Mouse (Mus musculus) kidney, embryonic 14.5 days (tissue): ENCODE measurements around the gene Lrch1. TPM values are rescaled to one million over a fixed set of nuclear protein-coding genes. Genes with fewer than 3 reads are reported as not detected.

Experiments
- ATAC-seq: fragments of 200-750 bp; cut with Nextera tagmentation; 2 replicates; pipeline ENCODE4 v1.8.0; 2017; ENCODE audit warnings: moderate number of reproducible peaks, mild to moderate bottlenecking, moderate TSS enrichment, moderate library complexity; ENCODE audit not compliant: low FRiP score, low TSS enrichment
- H3K27ac ChIP-seq: fragments of 300-500 bp; sonication (generic); 2 replicates; pipeline ENCODE4 v1.5.1; 2014; ENCODE audit warnings: low read depth, mild to moderate bottlenecking, low read length, moderate library complexity, mixed read lengths
- H3K27me3 ChIP-seq: fragments of 300-500 bp; sonication (generic); 2 replicates; pipeline ENCODE4 v1.6.1; 2014; ENCODE audit warnings: mild to moderate bottlenecking, low read length; ENCODE audit not compliant: control insufficient read depth, insufficient read depth
- H3K36me3 ChIP-seq: fragments of 300-500 bp; sonication (generic); 2 replicates; pipeline ENCODE4 v1.6.1; 2014; ENCODE audit warnings: low read length, mixed read lengths; ENCODE audit not compliant: control insufficient read depth, insufficient read depth
- H3K4me1 ChIP-seq: fragments of 300-500 bp; sonication (generic); 2 replicates; pipeline ENCODE4 v1.6.1; 2014; ENCODE audit warnings: low read length, mixed read lengths; ENCODE audit not compliant: control insufficient read depth, insufficient read depth
- H3K4me2 ChIP-seq: fragments of 300-500 bp; sonication (generic); replicated peaks from 2 replicates; pipeline ENCODE4 v1.6.1; 2014; ENCODE audit warnings: low read depth, mild to moderate bottlenecking, low read length
- H3K4me3 ChIP-seq: fragments of 300-500 bp; sonication (generic); 2 replicates; pipeline ENCODE4 v1.5.1; 2014; ENCODE audit warnings: mild to moderate bottlenecking, low read length
- H3K9ac ChIP-seq: fragments of 300-500 bp; sonication (generic); 2 replicates; pipeline ENCODE4 v1.6.1; 2014; ENCODE audit warnings: low read depth, mild to moderate bottlenecking, low read length, moderate library complexity
- H3K9me3 ChIP-seq: fragments of 300-500 bp; sonication (generic); 2 replicates; pipeline ENCODE4 v1.6.1; 2016; ENCODE audit warnings: low read length; ENCODE audit not compliant: control insufficient read depth
- WGBS: fragments of 180-500 bp; shearing (Covaris S2); extraction: QIAGEN DNeasy Blood & Tissue Kit; methylation state at CpG from one replicate; pipeline ENCODE4 v1.1.7; 2014; 5-methylcytosine and 5-hydroxymethylcytosine counted together
- polyA plus RNA-seq: library from polyadenylated mRNA; unstranded; fragments of >200 nt; fragmentation: Nextera tagmentation; extraction: Ambion mirVana; gene quantifications from 2 replicates; pipeline ENCODE4 v1.2.1, GENCODE M21; 2014

Lrch1 gene
- polyA plus RNA-seq, 1 experiment from 2014 or later = 18.6 TPM

DNA sequence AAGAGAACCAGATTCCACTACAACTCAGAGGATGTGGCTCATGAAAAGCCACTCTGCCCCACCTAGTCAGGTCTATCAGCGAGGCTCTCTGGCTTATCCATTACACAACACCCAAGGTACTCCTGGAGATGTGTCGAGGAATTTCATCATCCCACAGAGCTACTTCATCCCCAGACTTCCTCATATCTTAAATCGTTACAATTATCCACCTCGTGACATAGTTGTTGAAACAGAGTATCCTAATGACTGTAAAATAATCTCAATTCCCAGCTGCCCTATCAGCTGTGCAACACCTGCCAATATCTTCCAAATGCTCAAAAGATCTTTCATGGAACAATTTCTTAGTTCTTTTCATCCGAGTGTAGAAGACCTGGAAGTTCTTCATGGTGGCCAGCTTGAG lies 35.4 kb upstream of the Lrch1 start:
- no peaks in the 10 kb centered on the region for H3K27me3 ChIP-seq
- H3K9ac ChIP-seq = no peak overlapping the region
- 74% methylated on average over 5 of the region's 5 CpGs for WGBS
- H3K27ac ChIP-seq = no peak overlapping the region
- H3K36me3 ChIP-seq = no peaks in the 10 kb centered on the region
- H3K9me3 ChIP-seq = no peaks in the 10 kb centered on the region
- H3K4me1 ChIP-seq = no peaks in the 10 kb centered on the region
- H3K4me2 ChIP-seq = no peak overlapping the region
- no peak overlapping the region for H3K4me3 ChIP-seq
- ATAC-seq = no peak

DNA sequence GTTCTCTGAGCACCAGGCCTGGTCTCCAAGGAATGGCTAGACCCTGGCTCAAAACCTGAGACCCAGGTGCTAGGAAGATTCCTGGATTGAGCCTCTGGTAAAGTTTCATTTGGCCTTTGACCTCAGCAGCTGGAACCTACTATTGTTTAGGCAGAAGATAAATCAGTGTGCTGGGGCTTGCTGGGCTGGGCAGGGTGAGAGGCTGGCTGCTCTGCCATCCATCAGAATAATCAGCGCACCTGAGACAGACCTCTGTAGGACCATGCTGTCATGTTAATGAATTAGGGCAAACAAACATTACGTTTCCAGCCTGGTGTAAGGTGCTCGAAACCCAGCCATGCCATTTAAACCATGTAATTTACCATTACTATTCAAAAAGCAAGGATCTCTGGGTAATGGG lies 33.3 kb upstream of the Lrch1 start:
- no peak overlapping the region for H3K9ac ChIP-seq
- H3K4me1 ChIP-seq = no peaks in the 10 kb centered on the region
- no peaks in the 10 kb centered on the region for H3K9me3 ChIP-seq
- H3K4me3 ChIP-seq = no peak overlapping the region
- ATAC-seq = no peak
- H3K36me3 ChIP-seq = no peaks in the 10 kb centered on the region
- H3K4me2 ChIP-seq = no peak overlapping the region
- H3K27me3 ChIP-seq = no peaks in the 10 kb centered on the region
- 39% methylated on average over 3 of the region's 3 CpGs for WGBS
- no peak overlapping the region for H3K27ac ChIP-seq

DNA sequence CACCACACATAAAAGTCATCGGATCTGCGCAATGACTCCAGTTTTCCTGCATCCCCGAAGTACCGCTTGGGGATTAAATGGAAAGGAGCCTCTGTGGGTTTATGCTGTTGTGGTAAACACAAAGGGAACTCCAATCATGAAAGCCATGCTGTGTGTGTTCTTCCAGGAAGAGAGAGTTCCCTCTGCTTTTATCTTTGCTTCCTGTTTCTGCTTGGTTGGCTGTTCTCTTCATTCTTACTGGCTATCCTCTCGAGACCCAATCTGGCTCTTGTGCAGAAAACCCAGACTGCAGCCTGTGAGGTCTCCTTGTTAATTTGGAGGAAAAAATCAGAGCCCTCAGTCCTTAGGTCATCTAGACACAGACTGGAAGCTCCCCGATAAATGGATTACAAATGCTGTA lies 29.3 kb upstream of the Lrch1 start:
- no peak overlapping the region for H3K4me3 ChIP-seq
- H3K9ac ChIP-seq = no peak overlapping the region
- ATAC-seq = no peak
- no peaks in the 10 kb centered on the region for H3K36me3 ChIP-seq
- no peaks in the 10 kb centered on the region for H3K4me1 ChIP-seq
- H3K27me3 ChIP-seq = no peaks in the 10 kb centered on the region
- H3K4me2 ChIP-seq = no peak overlapping the region
- H3K27ac ChIP-seq = no peak overlapping the region
- no peaks in the 10 kb centered on the region for H3K9me3 ChIP-seq
- WGBS = 81% methylated on average over 6 of the region's 6 CpGs

DNA sequence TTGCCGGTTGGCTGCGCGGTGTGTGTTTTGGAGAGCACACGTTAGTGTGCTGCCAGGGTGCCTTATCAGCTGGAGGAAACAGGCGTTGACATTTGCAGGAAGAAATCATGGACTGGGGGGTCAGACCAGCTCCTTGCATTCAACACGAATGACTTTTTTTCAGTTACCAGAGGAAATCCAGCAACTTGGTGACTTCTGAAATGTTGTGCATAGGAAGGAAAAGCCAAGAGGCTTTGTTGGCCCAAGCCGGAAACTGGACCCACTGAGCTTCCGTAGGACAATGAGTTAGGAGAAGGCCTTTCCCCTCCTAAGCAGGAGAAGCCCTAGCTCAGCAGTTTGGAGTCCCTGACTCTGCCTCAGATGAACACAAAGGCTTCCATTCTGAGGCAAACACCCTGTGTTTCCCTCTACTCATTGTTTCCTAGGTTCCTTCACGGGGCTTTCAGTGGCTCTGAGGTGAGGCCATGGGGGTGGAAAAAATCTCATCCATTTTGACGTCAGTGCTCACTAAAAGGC lies 26.5 kb upstream of the Lrch1 start:
- 72% methylated on average over 10 of the region's 10 CpGs for WGBS
- Histone ChIP-seq H3K4me3 (no peak overlapping the region), H3K9ac (no peak overlapping the region), H3K4me1 (no peaks in the 10 kb centered on the region), H3K4me2 (no peak overlapping the region), H3K27me3 (no peaks in the 10 kb centered on the region), H3K36me3 (no peaks in the 10 kb centered on the region), H3K27ac (peak overlapping the region; percentile 47; the same call in 1 of the 2 replicates), H3K9me3 (no peaks in the 10 kb centered on the region)
- ATAC-seq = no peak

DNA sequence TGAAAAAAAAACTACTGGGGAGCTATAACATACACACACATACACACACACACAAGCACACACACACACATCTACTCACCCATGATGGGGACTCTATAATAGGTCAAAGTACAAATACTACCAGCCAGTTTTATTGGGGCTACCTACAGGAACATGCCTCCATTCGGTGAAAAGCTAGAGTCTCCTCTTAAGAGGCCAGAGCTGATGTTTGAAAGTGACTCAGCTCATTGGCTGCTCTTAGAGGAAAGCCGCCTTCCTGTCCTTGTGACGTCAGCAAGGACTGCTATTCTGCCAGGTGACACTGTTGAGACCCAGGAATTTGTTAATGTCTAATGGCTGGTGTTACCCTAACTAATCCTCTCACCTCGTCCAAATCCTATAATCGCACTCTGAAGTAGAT lies 25.0 kb upstream of the Lrch1 start:
- 89% methylated on average over 5 of the region's 5 CpGs for WGBS
- no peak for ATAC-seq
- Histone ChIP-seq H3K27ac (no peak overlapping the region), H3K4me2 (no peak overlapping the region), H3K36me3 (no peaks in the 10 kb centered on the region), H3K4me3 (no peak overlapping the region), H3K4me1 (no peaks in the 10 kb centered on the region), H3K9me3 (no peaks in the 10 kb centered on the region), H3K27me3 (no peaks in the 10 kb centered on the region), H3K9ac (no peak overlapping the region)

DNA sequence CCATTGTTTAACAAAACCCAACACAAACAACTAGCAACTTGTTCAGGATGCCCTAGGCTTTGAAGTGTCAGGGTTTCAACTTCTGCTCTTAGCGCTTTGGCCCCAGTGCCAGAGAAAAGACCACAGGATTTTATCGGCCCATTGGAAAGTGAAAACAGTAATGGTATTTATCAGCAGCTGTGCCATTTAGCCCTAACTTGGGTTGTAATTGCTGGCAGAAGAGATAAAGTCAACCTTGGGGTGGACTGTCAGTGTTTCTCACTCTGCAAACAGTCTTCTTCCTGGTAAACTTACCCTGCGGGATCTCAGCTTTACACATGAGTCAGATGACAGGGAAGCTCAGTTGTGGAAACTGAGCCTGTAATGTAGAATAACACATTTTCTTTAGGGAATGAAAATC lies 24.5 kb upstream of the Lrch1 start:
- WGBS = 47% methylated on average over 3 of the region's 3 CpGs
- H3K27me3 ChIP-seq = no peaks in the 10 kb centered on the region
- no peak for ATAC-seq
- H3K4me3 ChIP-seq = no peak overlapping the region
- no peak overlapping the region for H3K9ac ChIP-seq
- no peaks in the 10 kb centered on the region for H3K4me1 ChIP-seq
- no peak overlapping the region for H3K4me2 ChIP-seq
- no peak overlapping the region for H3K27ac ChIP-seq
- no peaks in the 10 kb centered on the region for H3K36me3 ChIP-seq
- H3K9me3 ChIP-seq = no peaks in the 10 kb centered on the region

DNA sequence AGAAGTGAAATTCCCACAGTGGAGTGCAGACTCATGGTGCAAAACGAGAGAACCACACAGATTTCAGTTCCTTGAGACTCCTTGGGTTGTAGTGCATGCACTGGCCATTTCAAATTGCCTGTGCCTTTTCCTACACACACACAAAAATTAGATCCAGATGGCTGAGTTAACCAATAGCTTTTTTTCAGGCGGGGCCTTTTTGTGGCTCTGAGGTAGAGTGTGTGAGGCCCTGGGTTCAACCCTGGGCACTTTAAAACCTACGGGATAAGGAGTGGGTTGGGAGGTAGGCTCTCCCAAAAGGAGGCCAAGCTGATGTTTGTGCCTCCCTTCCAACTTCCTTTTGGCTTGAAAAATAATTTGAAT lies 15.7 kb upstream of the Lrch1 start:
- no peaks in the 10 kb centered on the region for H3K27me3 ChIP-seq
- H3K36me3 ChIP-seq = no peaks in the 10 kb centered on the region
- no peak overlapping the region for H3K9ac ChIP-seq
- no peaks in the 10 kb centered on the region for H3K4me1 ChIP-seq
- H3K27ac ChIP-seq = no peak overlapping the region
- WGBS = 74% methylated on average over 3 of the region's 3 CpGs
- H3K9me3 ChIP-seq = peaks cover 4% of the 10 kb centered on the region; the same call in 1 of the 2 replicates
- no peak for ATAC-seq
- H3K4me2 ChIP-seq = no peak overlapping the region
- H3K4me3 ChIP-seq = no peak overlapping the region

DNA sequence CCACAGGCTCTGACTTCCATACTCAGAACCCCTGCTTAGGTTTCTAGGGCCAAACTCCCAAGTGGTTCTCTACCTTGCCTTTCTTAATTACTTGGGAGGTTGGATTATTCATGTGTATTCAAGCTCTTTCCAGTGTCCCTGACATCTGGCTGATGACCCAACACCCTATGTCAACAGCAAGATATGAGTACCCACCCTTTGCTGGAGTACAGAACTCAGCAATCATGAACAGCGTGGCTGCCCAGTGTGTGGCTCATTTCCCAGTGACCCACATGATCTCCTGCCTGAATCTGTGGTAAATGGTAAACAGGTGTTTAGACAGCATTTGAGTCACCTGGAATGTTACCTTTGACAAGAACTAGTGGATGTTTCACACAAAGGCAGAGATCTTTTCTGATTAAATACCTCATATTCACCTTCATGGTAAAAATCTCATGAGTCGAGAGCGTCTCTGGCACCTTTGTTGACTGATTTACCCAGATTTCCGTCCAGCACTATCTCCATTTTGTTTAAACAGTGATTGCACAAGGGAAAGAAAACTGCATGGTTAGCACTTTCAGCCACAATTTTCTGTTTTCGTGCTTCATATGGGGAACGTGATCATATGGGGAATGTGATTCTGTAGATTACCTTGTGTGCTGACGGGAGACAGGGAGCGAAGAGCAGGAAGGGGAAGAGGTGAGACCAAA lies 15.2 kb upstream of the Lrch1 start:
- ATAC-seq = no peak
- 87% methylated on average over 8 of the region's 8 CpGs for WGBS
- Histone ChIP-seq H3K9me3 (peaks cover 4% of the 10 kb centered on the region; the same call in 1 of the 2 replicates), H3K27me3 (no peaks in the 10 kb centered on the region), H3K27ac (no peak overlapping the region), H3K4me1 (no peaks in the 10 kb centered on the region), H3K36me3 (no peaks in the 10 kb centered on the region), H3K4me2 (no peak overlapping the region), H3K4me3 (no peak overlapping the region), H3K9ac (no peak overlapping the region)

DNA sequence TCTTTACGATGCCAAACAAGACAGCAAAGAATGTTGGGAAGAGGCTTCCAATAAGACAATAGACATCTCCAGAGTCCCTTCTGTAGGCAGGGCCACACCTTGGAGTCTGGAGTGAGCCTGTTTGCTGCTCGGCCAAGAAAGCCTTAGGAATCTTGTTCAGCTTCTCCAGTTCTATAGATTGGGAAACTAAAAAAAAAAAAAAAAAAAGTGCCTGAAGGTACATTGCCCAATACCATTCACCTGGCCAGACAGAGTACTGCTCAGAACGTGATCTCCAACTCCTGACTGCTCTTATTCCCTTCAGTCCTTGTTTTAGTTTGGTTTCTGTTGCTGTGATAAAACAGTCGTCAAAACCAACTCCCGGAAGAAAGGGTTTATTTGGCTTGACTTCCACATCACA lies 12.9 kb upstream of the Lrch1 start:
- no peak overlapping the region for H3K4me3 ChIP-seq
- no peaks in the 10 kb centered on the region for H3K4me1 ChIP-seq
- no peaks in the 10 kb centered on the region for H3K27me3 ChIP-seq
- H3K27ac ChIP-seq = no peak overlapping the region
- H3K9ac ChIP-seq = no peak overlapping the region
- no peaks in the 10 kb centered on the region for H3K9me3 ChIP-seq
- H3K36me3 ChIP-seq = no peaks in the 10 kb centered on the region
- no peak overlapping the region for H3K4me2 ChIP-seq
- WGBS = 78% methylated on average over 5 of the region's 5 CpGs
- ATAC-seq = no peak
